Mouse (Mus musculus) left cerebral cortex, postnatal 36 days (tissue): ENCODE results near the gene Prox2. TPM values are rescaled to one million over a fixed set of nuclear protein-coding genes. Genes with fewer than 3 reads are reported as not detected.
"Not testable (repeated sequence)": the region's sequence is repeated elsewhere in the genome, so short reads cannot be mapped to it uniquely, and the experiment has no call there.

Experiments
- DNase-seq, 2 experiments: peaks; one replicate each; pipeline ENCODE4 v3.0.0; 2021 to 2022; ENCODE audit warnings: low spot score in 2 of 2, mixed read lengths in 1 of 2
- intact Hi-C: fragments of 180-260 bp; cut with DNase I; formaldehyde crosslinking; loops from one replicate; pipeline ENCODE4 v1.15.1; 2025
- total RNA-seq, 2 experiments: library from RNA; stranded (reverse); gene quantifications; 2 replicates each; pipeline ENCODE4 v1.2.3; 2021

Prox2 gene
- total RNA-seq: 1 to 10 TPM; 1.8 to 2.8 TPM

GRCm38 (mm10) chr12:85110698-85111592 is at the start of gene Prox2, which contains the start of gene Dlst:
TSS of gene Prox2 (minus strand) at chr12:85110759.
TSS of gene Dlst (plus strand) at chr12:85110833.
- intact Hi-C loops: no loop called here
- peak; percentile 88 to 91 for DNase-seq

- intact Hi-C loops: no loop called here
These were observed 49.0 kb upstream of the Prox2 start for GRCm38 (mm10) chr12:85159592-85159991.

GRCm38 (mm10) chr12:85158801-85159200 is 48.2 kb upstream of the Prox2 start:
- intact Hi-C loops: no loop called here
- no peak for DNase-seq

More at GRCm38 (mm10) chr12:85159592-85159991, 49.0 kb upstream of the Prox2 start:
- no peak for DNase-seq

GRCm38 (mm10) chr12:85157797-85158460 is 47.4 kb upstream of the Prox2 start:
- intact Hi-C loops: no loop called here
- no peak for DNase-seq

- intact Hi-C loops: no loop called here
- no peak for DNase-seq
These were observed 45.8 kb upstream of the Prox2 start for GRCm38 (mm10) chr12:85156324-85156723.

- no peak for DNase-seq
- intact Hi-C loops: no loop called here
These were observed 42.5 kb upstream of the Prox2 start for GRCm38 (mm10) chr12:85153011-85153410.

GRCm38 (mm10) chr12:85151002-85151774 is 40.6 kb upstream of the Prox2 start, which contains the start of gene Rps6kl1:
TSS of gene Rps6kl1 (minus strand) at chr12:85151264.
- intact Hi-C loops: no loop called here

GRCm38 (mm10) chr12:85150321-85151001 is 39.9 kb upstream of the Prox2 start:
- no peak for DNase-seq
- intact Hi-C loops: no loop called here

More at GRCm38 (mm10) chr12:85151002-85151774, 40.6 kb upstream of the Prox2 start, which contains the start of gene Rps6kl1:
- DNase-seq: peak; percentile 79 to 84

GRCm38 (mm10) chr12:85146881-85147280 is 36.3 kb upstream of the Prox2 start:
- DNase-seq: no peak
- intact Hi-C loops: loop anchor here (5.0 kb wide), 1 partner anchor 140 kb away; the partner anchor contains the start of genes Acyp1 and Zc2hc1c

GRCm38 (mm10) chr12:85146355-85146754 is 35.8 kb upstream of the Prox2 start:
- DNase-seq: no peak
- intact Hi-C loops: loop anchor here (5.0 kb wide), 1 partner anchor 141 kb away; the partner anchor contains the start of genes Acyp1 and Zc2hc1c

- intact Hi-C loops: loop anchor here (5.0 kb wide), 1 partner anchor 142 kb away; the partner anchor contains the start of genes Acyp1 and Zc2hc1c
- DNase-seq: no peak
These were observed 35.1 kb upstream of the Prox2 start for GRCm38 (mm10) chr12:85145630-85146029.

- intact Hi-C loops: loop anchor here (5.0 kb wide), 1 partner anchor 142 kb away; the partner anchor contains the start of genes Acyp1 and Zc2hc1c
- DNase-seq: no peak
These were observed 34.3 kb upstream of the Prox2 start for GRCm38 (mm10) chr12:85144821-85145220.

- intact Hi-C loops, DNase-seq: not testable (repeated sequence)
These were observed 33.7 kb upstream of the Prox2 start for GRCm38 (mm10) chr12:85144276-85144675.

- intact Hi-C loops: loop anchor here (2.0 kb wide), 1 partner anchor 162 kb away; no protein-coding TSS in a partner anchor
- DNase-seq: peak; percentile 71 to 79
These were observed 32.2 kb upstream of the Prox2 start for GRCm38 (mm10) chr12:85142803-85143202.

- DNase-seq: no peak
- intact Hi-C loops: no loop called here
These were observed 30.5 kb upstream of the Prox2 start for GRCm38 (mm10) chr12:85141096-85141495.

- peak in 1 of 2 experiments; percentile 7 for DNase-seq
- intact Hi-C loops: no loop called here
These were observed 29.6 kb upstream of the Prox2 start for GRCm38 (mm10) chr12:85140036-85140701.

- DNase-seq: peak in 1 of 2 experiments; percentile 7
- intact Hi-C loops: no loop called here
These were observed 26.1 kb upstream of the Prox2 start for GRCm38 (mm10) chr12:85136627-85137026.
